Mouse (Mus musculus): ENCODE measurements around the gene Adap1.
A peak's percentile ranks its signal among the peaks of the same experiment; 100 is the strongest.

Gene Adap1

GRCm38 (mm10) chr5:139286142-139286941, 39.1 kb downstream of the Adap1 start:
- no peak for DNase-seq (ENCODE audit: low read depth, low spot score)

- DNase-seq (ENCODE audit: low read depth, low spot score), result no peak
Observed at GRCm38 (mm10) chr5:139285383-139286067, 39.9 kb downstream of the Adap1 start.

- DNase-seq (ENCODE audit: low read depth, low spot score), result no peak
Observed at GRCm38 (mm10) chr5:139283460-139284180, 41.8 kb downstream of the Adap1 start.

- DNase-seq (ENCODE audit: low read depth, low spot score), result peak; percentile 69
Observed at GRCm38 (mm10) chr5:139282191-139282590, 43.2 kb downstream of the Adap1 start.

- no peak for DNase-seq (ENCODE audit: low read depth, low spot score)
Observed at GRCm38 (mm10) chr5:139281373-139282112, 43.9 kb downstream of the Adap1 start.

GRCm38 (mm10) chr5:139277287-139277686, 48.1 kb downstream of the Adap1 start:
- DNase-seq (ENCODE audit: low read depth, low spot score), result no peak

GRCm38 (mm10) chr5:139271994-139272554, 53.3 kb downstream of the Adap1 start:
- no peak for DNase-seq (ENCODE audit: low read depth, low spot score)

GRCm38 (mm10) chr5:139270806-139271521, 54.5 kb downstream of the Adap1 start:
- no peak for DNase-seq (ENCODE audit: low read depth, low spot score)

GRCm38 (mm10) chr5:139267661-139268060, 57.8 kb downstream of the Adap1 start:
- DNase-seq (ENCODE audit: low read depth, low spot score), result no peak

- no peak for DNase-seq (ENCODE audit: low read depth, low spot score)
Observed at GRCm38 (mm10) chr5:139261403-139261802, 64.0 kb downstream of the Adap1 start.

GRCm38 (mm10) chr5:139259853-139260252, 65.6 kb downstream of the Adap1 start:
- no peak for DNase-seq (ENCODE audit: low read depth, low spot score)

- DNase-seq (ENCODE audit: low read depth, low spot score), result no peak
Observed at GRCm38 (mm10) chr5:139258371-139259035, 66.9 kb downstream of the Adap1 start.

- DNase-seq (ENCODE audit: low read depth, low spot score), result no peak
Observed at GRCm38 (mm10) chr5:139257818-139258217, 67.6 kb downstream of the Adap1 start.

- DNase-seq (ENCODE audit: low read depth, low spot score), result no peak
Observed at GRCm38 (mm10) chr5:139257265-139257664, 68.2 kb downstream of the Adap1 start.

- DNase-seq (ENCODE audit: low read depth, low spot score), result no peak
Observed at GRCm38 (mm10) chr5:139256211-139256765, 69.1 kb downstream of the Adap1 start.

GRCm38 (mm10) chr5:139255777-139256176, 69.6 kb downstream of the Adap1 start:
- DNase-seq (ENCODE audit: low read depth, low spot score), result no peak

GRCm38 (mm10) chr5:139254938-139255337, 70.5 kb downstream of the Adap1 start:
- no peak for DNase-seq (ENCODE audit: low read depth, low spot score)

- DNase-seq (ENCODE audit: low read depth, low spot score), result no peak
Observed at GRCm38 (mm10) chr5:139253301-139253741, 72.1 kb downstream of the Adap1 start.

- no peak for DNase-seq (ENCODE audit: low read depth, low spot score)
Observed at GRCm38 (mm10) chr5:139252910-139253245, 72.5 kb downstream of the Adap1 start.

Data from embryo, embryonic 11.5 days (tissue).